ENCODE assay signal across 26 mouse cellular contexts in the genomic region with DNA sequence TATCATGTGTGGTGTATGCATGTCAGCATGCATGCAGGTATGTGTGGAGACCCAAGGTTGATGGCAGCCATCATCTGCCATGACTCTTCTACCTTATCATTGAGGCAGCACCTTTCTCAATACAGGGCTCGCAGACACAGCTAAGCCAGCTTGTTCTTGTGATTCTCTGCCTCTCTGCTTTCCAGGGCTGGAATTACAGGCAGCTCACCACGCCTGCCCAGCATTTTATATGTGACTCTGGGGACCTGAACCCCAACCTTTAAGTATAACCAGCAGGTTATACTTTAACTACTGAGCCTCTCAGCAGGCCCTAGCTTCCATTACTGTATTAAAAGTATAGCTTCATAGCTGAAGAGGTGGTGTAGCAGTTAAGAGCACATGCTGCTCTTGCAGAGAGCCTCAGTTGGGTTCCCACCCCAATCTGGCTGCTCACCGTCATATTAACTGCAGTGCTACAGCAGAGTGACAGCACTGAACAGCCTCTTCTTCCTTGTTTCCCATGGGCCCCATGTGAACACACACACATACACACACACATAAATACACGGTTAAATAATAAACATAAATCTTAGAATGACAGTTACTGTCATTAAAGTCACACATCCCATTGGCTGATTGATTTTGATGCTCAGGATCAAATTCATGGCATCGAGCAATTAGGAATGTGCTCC.
A peak's percentile ranks its signal among the peaks of the same experiment; 100 is the strongest.
DNase-seq lines count a peak whose midpoint lies in the region; ATAC-seq and TF ChIP-seq lines count a peak whose summit lies in the region.
"Had no signal": no experiment of that assay in that cellular context is flagged by ENCODE, and none has a peak within 500 bp of the region (broad histone marks: within the 10 kb centered on the region; RNA-seq: fewer than 3 reads in every experiment).

No protein-coding gene starts in this region.

- peak; percentile 23 for DNase-seq in kidney, postnatal 14 days
- no peak for DNase-seq in kidney, postnatal 25 days
- no peak for DNase-seq in adipocyte (ENCODE audit: low spot score)
- DNase-seq: adrenal gland, adult 2 months; adrenal gland, postnatal 14 days; B cell, adult 2 months; cerebellum, adult 11 months; cerebellum, adult 9-11 months; forebrain, postnatal 0 days; gastrocnemius, adult 2 months; gastrocnemius, postnatal 14 days; heart, adult 18-20 months; heart, postnatal 14 days; heart, postnatal 4 days had no signal

- no peaks in the 10 kb centered on the region for H3K9me3 ChIP-seq in intestine, embryonic 15.5 days
- no peaks in the 10 kb centered on the region for H3K9me3 ChIP-seq in intestine, postnatal 0 days (ENCODE audit: control insufficient read depth)
- H3K9me3 ChIP-seq in neural tube, embryonic 14.5 days (ENCODE audit: control insufficient read depth, low read length) = no peaks in the 10 kb centered on the region
- H3K9me3 ChIP-seq in neural tube, embryonic 15.5 days (replicated peaks) = no peaks in the 10 kb centered on the region
- H3K9me3 ChIP-seq: embryonic facial prominence, embryonic 12.5 days; embryonic facial prominence, embryonic 15.5 days; heart, embryonic 13.5 days had no signal

- H3K4me3 ChIP-seq in intestine, embryonic 15.5 days (replicated peaks) = no peak overlapping the region
- H3K4me3 ChIP-seq in intestine, postnatal 0 days (ENCODE audit: low read depth, low read length) = no peak overlapping the region
- no peak overlapping the region for H3K4me3 ChIP-seq in neural tube, embryonic 14.5 days (ENCODE audit: low read depth, low read length)
- H3K4me3 ChIP-seq in neural tube, embryonic 15.5 days (replicated peaks) = no peak overlapping the region
- H3K4me3 ChIP-seq: embryonic facial prominence, embryonic 12.5 days; embryonic facial prominence, embryonic 15.5 days; gastrocnemius, adult 2 months; heart, embryonic 13.5 days had no signal

- H3K4me1 ChIP-seq in intestine, embryonic 15.5 days (replicated peaks) = no peaks in the 10 kb centered on the region
- H3K4me1 ChIP-seq in intestine, postnatal 0 days (replicated peaks; ENCODE audit: control insufficient read depth, insufficient read depth, low read length) = 0 out of 2 replicates have a peak, but pooled peaks cover 7% of the 10 kb centered on the region
- no peaks in the 10 kb centered on the region for H3K4me1 ChIP-seq in neural tube, embryonic 14.5 days (ENCODE audit: control insufficient read depth, insufficient read depth, low read length)
- 0 out of 2 replicates have a peak, but pooled peaks cover 4% of the 10 kb centered on the region for H3K4me1 ChIP-seq in neural tube, embryonic 15.5 days
- H3K4me1 ChIP-seq: embryonic facial prominence, embryonic 12.5 days; embryonic facial prominence, embryonic 15.5 days had no signal

- no peak overlapping the region for H3K4me2 ChIP-seq in intestine, embryonic 15.5 days (replicated peaks)
- H3K4me2 ChIP-seq in intestine, postnatal 0 days (replicated peaks; ENCODE audit: low read depth) = no peak overlapping the region
- no peak overlapping the region for H3K4me2 ChIP-seq in neural tube, embryonic 14.5 days (ENCODE audit: low read depth, low read length)
- no peak overlapping the region for H3K4me2 ChIP-seq in neural tube, embryonic 15.5 days
- H3K4me2 ChIP-seq: embryonic facial prominence, embryonic 12.5 days; embryonic facial prominence, embryonic 15.5 days; heart, embryonic 13.5 days; hindbrain, embryonic 14.5 days had no signal

- no peaks in the 10 kb centered on the region for H3K36me3 ChIP-seq in intestine, embryonic 15.5 days
- H3K36me3 ChIP-seq in intestine, postnatal 0 days (ENCODE audit: control insufficient read depth, insufficient read depth) = no peaks in the 10 kb centered on the region
- H3K36me3 ChIP-seq in neural tube, embryonic 14.5 days (ENCODE audit: control insufficient read depth, insufficient read depth, low read length) = no peaks in the 10 kb centered on the region
- H3K36me3 ChIP-seq in neural tube, embryonic 15.5 days = no peaks in the 10 kb centered on the region
- H3K36me3 ChIP-seq: embryonic facial prominence, embryonic 12.5 days; embryonic facial prominence, embryonic 15.5 days; G1E; heart, embryonic 13.5 days had no signal

- no peak overlapping the region; the same call in 1 of the 2 replicates for H3K27ac ChIP-seq in intestine, embryonic 15.5 days
- H3K27ac ChIP-seq in intestine, postnatal 0 days (ENCODE audit: low read depth, low read length) = no peak overlapping the region
- H3K27ac ChIP-seq in neural tube, embryonic 14.5 days (ENCODE audit: low read depth, low read length) = no peak overlapping the region
- no peak overlapping the region for H3K27ac ChIP-seq in neural tube, embryonic 15.5 days (replicated peaks)
- H3K27ac ChIP-seq: embryonic facial prominence, embryonic 12.5 days; embryonic facial prominence, embryonic 15.5 days; gastrocnemius, adult 2 months; heart, embryonic 13.5 days; hindbrain, embryonic 14.5 days had no signal

- peak; percentile 46; the same call in 1 of the 2 replicates for ATAC-seq in intestine, embryonic 15.5 days
- ATAC-seq in intestine, postnatal 0 days = no peak
- ATAC-seq in neural tube, embryonic 14.5 days (ENCODE audit: low read depth) = peak; percentile 44; the same call in 1 of the 2 replicates
- ATAC-seq in neural tube, embryonic 15.5 days (ENCODE audit: low FRiP score) = no peak
- ATAC-seq: forebrain, embryonic 14.5 days; forebrain, postnatal 0 days; Patski had no signal

- no peak for TF ChIP-seq CTCF in intestine, postnatal 0 days (IDR thresholded peaks at IDR 0.05; ENCODE audit: low read depth)

- H3K9ac ChIP-seq in intestine, embryonic 15.5 days = no peak overlapping the region
- no peak overlapping the region for H3K9ac ChIP-seq in intestine, postnatal 0 days (ENCODE audit: low read depth, low read length)
- H3K9ac ChIP-seq in neural tube, embryonic 14.5 days (replicated peaks; ENCODE audit: low read depth, low read length) = no peak overlapping the region
- no peak overlapping the region for H3K9ac ChIP-seq in neural tube, embryonic 15.5 days (replicated peaks)
- H3K9ac ChIP-seq: embryonic facial prominence, embryonic 12.5 days; embryonic facial prominence, embryonic 15.5 days; forebrain, postnatal 0 days; heart, embryonic 13.5 days; hindbrain, embryonic 14.5 days had no signal

- H3K27me3 ChIP-seq in intestine, embryonic 15.5 days (replicated peaks) = no peaks in the 10 kb centered on the region
- no peaks in the 10 kb centered on the region for H3K27me3 ChIP-seq in intestine, postnatal 0 days (replicated peaks; ENCODE audit: control insufficient read depth, insufficient read depth, low read length)
- H3K27me3 ChIP-seq in neural tube, embryonic 14.5 days (ENCODE audit: control insufficient read depth, insufficient read depth, low read length) = no peaks in the 10 kb centered on the region
- H3K27me3 ChIP-seq in neural tube, embryonic 15.5 days (replicated peaks) = no peaks in the 10 kb centered on the region
- H3K27me3 ChIP-seq: CH12.LX; embryonic facial prominence, embryonic 12.5 days; embryonic facial prominence, embryonic 15.5 days; heart, embryonic 13.5 days; Patski had no signal

- WGBS in intestine, embryonic 15.5 days = 70% methylated on average over 5 of the region's 5 CpGs
- 48% methylated on average over 5 of the region's 5 CpGs for WGBS in intestine, postnatal 0 days
- 50% methylated on average over 5 of the region's 5 CpGs for WGBS in neural tube, embryonic 14.5 days
- WGBS in neural tube, embryonic 15.5 days = 47% methylated on average over 5 of the region's 5 CpGs

Comparison
In these comparisons a context has a peak if more than half of its experiments do, and no peak if none do; other contexts are left out.
1. ATAC-seq: peak in intestine, embryonic 15.5 days (single experiment) and neural tube, embryonic 14.5 days (single experiment); none in intestine, postnatal 0 days (single experiment) and neural tube, embryonic 15.5 days (single experiment).